Mouse (Mus musculus): ENCODE measurements around the gene Olfr710.
"Not testable (repeated sequence)": the region's sequence is repeated elsewhere in the genome, so short reads cannot be mapped to it uniquely, and the experiment has no call there.

The Olfr710 gene

DNA sequence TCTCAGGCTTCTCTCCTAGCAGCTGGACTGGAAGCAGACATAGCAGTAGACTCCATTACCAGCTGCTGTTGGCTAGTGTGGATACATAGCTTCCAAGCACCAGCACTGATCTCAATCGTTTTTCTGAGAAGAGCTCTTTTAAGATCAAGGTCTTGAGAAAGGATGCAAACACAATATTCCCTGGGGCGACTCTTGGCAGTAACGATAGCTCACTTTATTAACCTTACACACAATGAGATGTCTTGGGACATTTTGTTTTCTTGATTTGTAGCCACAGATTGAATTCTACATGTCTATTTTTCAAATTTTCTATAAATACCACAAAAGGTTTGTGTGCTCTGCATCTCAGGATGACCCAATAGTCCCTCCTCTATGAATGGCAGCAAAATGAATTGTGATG is at the start of gene Olfr710:
Gene Olfr710 (minus strand): TSS at position 101 of the 400 bp plus-strand sequence.
- DNase-seq = no peak

DNA sequence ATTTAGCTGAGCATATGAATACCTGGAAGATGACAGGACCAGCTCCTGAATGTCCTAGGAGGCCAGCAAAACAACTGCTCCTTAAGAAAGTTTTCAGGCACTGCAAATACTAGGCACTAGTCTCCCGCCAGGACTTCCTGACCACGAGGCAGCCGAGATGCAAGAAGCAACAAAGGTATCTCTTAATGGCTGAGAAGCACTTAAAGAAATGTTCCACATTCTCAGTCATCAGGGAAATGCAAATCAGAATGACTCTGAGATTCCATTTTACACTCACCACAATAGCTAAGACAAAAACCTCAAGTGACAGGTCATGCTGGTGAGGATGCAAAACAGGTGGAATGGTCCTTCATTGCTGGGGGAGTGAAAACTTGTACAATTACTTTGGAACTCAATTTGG is 37.1 kb upstream of the Olfr710 start:
- DNase-seq = no peak

DNA sequence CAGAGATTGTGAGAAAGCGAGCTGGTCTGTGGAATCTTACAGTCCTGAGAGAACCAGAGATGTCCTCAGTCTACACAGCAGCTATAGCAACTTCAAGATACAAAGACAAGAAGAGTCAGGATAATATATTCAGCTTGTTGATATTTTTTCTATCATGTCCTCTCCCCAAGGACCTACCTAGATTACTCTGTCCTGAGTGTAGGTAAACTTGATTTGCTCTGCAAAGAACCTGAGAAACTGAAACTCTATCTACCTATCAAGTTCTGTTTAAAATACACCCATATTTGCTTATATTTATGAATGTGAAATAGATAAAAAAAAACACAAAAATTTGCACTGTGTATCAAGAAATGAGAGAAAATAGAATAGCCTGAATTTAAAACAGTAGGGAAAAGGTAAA is 27.2 kb upstream of the Olfr710 start, which contains the start of gene Olfr711:
Gene Olfr711 (minus strand): TSS at position 101 of the 400 bp plus-strand sequence.
- no peak for DNase-seq

DNA sequence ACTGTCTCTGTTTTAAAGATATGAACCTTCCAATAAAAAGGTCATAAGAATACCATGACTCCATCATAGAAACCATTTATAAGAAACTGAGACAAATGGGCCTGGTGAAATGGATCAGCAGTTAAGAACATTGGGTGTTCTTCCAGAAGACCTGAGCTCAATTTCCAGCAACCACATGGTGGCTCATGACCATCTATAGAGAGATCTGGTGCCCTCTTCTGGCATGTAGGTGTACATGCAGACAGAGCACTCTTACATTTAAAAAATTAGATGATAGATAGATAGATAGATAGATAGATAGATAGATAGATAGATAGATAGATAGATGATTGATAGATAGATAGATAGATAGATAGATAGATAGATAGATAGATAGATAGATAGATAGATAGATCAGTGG is 19.4 kb upstream of the Olfr710 start:
- DNase-seq = not testable (repeated sequence)

DNA sequence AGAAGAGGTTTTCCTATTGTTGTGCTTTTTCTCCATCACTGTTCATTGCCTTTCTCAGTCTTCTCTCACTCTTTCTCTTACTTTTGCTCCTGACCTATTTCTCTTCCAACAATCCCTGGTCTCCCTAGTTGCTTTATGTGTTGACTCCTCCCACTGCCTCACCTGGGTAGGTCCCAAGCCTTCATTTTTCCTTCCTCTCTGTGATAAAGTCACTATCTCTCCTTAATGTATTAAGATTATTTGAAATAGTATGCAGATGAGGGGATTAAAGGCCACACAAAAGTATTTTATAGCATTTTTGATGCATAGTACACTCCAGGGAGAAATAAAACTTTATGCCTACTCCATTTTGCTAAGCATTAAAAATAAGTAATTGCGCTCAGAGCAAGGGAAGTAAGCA is 15.7 kb upstream of the Olfr710 start, which contains the start of gene Olfr6:
Gene Olfr6 (minus strand): TSS at position 101 of the 400 bp plus-strand sequence.
- no peak for DNase-seq

DNA sequence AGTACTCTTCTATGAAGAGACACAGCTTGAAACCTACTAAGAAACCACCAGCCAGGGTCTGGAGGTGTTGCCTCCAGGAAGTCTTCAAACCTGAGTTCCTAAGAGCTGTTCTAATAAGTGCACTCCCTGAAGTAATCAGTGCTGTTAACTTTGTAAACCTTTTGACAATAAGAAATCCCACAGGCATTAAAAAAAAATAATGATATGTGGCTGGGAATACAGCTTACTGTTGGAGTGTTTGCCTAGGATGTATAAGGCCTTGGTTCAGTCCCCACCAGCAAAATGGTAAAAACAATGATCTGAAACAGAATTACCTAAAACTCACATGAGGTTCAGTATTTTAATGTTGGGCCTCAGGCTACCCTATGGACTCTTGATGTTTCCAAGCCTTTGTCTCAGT is 16.0 kb downstream of the Olfr710 start, which contains the start of gene Olfr709-ps1:
Gene Olfr709-ps1 (minus strand): TSS at position 101 of the 400 bp plus-strand sequence.
- no peak for DNase-seq

DNA sequence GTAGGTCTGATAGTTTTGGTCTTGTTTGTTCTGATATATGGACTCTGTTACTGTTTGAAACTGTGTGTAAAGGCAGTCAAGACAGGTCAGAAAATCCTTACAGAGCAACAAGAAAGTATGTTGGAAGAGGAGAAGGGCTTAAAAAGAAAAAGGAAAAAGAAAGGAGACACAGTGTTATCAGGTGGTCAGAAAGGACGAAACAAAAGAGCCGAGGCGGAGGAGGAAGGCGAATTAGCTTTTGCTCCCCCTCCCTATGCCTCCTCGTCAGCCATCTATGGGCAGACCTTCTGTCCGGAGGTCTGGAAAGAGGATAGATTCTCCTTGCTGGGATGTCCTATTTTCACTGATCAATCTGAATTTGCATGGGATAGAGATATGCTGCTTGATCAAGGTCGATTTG is 27.2 kb downstream of the Olfr710 start:
- not testable (repeated sequence) for DNase-seq

DNA sequence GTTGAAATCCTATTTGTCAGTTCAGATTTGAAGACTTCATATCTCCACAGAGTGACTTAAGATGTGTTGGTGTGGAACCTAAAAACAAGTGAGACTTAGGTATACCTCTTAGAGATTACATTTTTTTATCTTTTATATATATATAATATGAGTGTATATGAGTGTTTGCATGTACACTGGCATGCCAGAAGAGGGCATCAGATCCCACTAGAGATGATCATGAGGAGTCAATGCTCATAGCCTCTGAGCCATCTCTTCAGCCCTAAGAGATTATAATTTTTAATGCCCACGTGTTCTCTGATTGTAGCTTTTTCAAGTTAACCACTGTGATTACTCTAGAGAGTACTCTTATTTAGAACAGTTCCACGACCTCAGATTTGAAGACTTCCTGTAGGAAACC is 40.4 kb downstream of the Olfr710 start, which contains the start of gene Olfr1532-ps1:
Gene Olfr1532-ps1 (plus strand): TSS at position 326 of the 400 bp plus-strand sequence.
- DNase-seq = no peak

DNA sequence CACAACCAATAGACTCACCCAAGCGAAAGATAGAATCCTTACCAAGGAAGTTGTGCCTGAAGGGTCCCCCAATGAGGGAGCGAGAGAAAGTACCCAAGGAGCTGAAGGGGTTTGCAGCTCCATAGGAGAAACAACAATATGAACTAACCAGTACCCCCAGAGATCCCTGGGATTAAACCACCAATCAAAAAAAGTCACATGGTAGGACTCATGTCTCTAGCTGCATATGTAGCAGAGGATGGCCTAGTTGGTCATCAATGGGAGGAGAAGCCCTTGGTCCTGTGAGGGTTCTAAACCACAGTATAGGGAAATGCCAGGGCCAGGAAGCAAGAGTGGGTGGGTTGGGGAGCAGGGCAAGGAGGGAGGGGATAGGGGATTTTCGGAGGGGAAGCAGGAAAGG is 47.0 kb downstream of the Olfr710 start, which contains the start of gene Olfr707:
Gene Olfr707 (minus strand): TSS at position 101 of the 400 bp plus-strand sequence.
- not testable (repeated sequence) for DNase-seq
